Mouse (Mus musculus) kidney, postnatal 10 days (tissue): ENCODE data around the gene Antxr1.

Experiments
- DNase-seq: peaks from one replicate; pipeline ENCODE4 v3.0.0; 2021; ENCODE audit warnings: mixed read lengths

The Antxr1 gene

GRCm38 (mm10) chr6:87335091-87335934 lies at the start of gene Antxr1:
Gene Antxr1, minus strand, starts transcription at chr6:87335821.
- peak; percentile 70 for DNase-seq

GRCm38 (mm10) chr6:87384761-87385160 lies 49.1 kb upstream of the Antxr1 start:
- DNase-seq: no peak

- peak; percentile 50 for DNase-seq
Measured at GRCm38 (mm10) chr6:87383926-87384691, 48.5 kb upstream of the Antxr1 start.

- no peak for DNase-seq
Measured at GRCm38 (mm10) chr6:87373057-87373456, 37.4 kb upstream of the Antxr1 start, which contains the start of gene Gkn2. Gene Gkn2, plus strand, starts transcription at chr6:87373357.

- DNase-seq: no peak
Measured at GRCm38 (mm10) chr6:87369223-87369622, 33.6 kb upstream of the Antxr1 start.

GRCm38 (mm10) chr6:87354441-87354840 lies 18.8 kb upstream of the Antxr1 start:
- DNase-seq: no peak

GRCm38 (mm10) chr6:87350829-87351228 lies 15.2 kb upstream of the Antxr1 start, which contains the start of gene Gkn1:
Gene Gkn1, minus strand, starts transcription at chr6:87350942.
- DNase-seq: no peak

GRCm38 (mm10) chr6:87335935-87336295 lies 294 bp upstream of the Antxr1 start:
- DNase-seq: no peak

GRCm38 (mm10) chr6:87334361-87335090 lies 1.1 kb downstream of the Antxr1 start:
- DNase-seq: peak; percentile 39

- no peak for DNase-seq
Measured at GRCm38 (mm10) chr6:87332380-87332779, 3.2 kb downstream of the Antxr1 start.

GRCm38 (mm10) chr6:87328265-87329173 lies 7.1 kb downstream of the Antxr1 start:
- peak; percentile 41 for DNase-seq

GRCm38 (mm10) chr6:87326932-87327331 lies 8.7 kb downstream of the Antxr1 start:
- DNase-seq: no peak

GRCm38 (mm10) chr6:87323381-87323780 lies 12.2 kb downstream of the Antxr1 start:
- peak; percentile 63 for DNase-seq

- no peak for DNase-seq
Measured at GRCm38 (mm10) chr6:87318651-87319050, 17.0 kb downstream of the Antxr1 start.

- peak; percentile 24 for DNase-seq
Measured at GRCm38 (mm10) chr6:87316966-87317365, 18.7 kb downstream of the Antxr1 start.

GRCm38 (mm10) chr6:87312761-87313160 lies 22.9 kb downstream of the Antxr1 start:
- DNase-seq: no peak

- no peak for DNase-seq
Measured at GRCm38 (mm10) chr6:87304486-87304885, 31.1 kb downstream of the Antxr1 start.

GRCm38 (mm10) chr6:87302746-87303145 lies 32.9 kb downstream of the Antxr1 start:
- DNase-seq: no peak

- DNase-seq: no peak
Measured at GRCm38 (mm10) chr6:87301991-87302390, 33.6 kb downstream of the Antxr1 start.

GRCm38 (mm10) chr6:87294904-87295303 lies 40.7 kb downstream of the Antxr1 start:
- no peak for DNase-seq

GRCm38 (mm10) chr6:87292911-87293851 lies 42.4 kb downstream of the Antxr1 start:
- no peak for DNase-seq
